Mouse (Mus musculus) megakaryocyte progenitor cell, adult 5-6 weeks (primary cell): ENCODE measurements around the gene 4931428L18Rik. TPM values are rescaled to one million over a fixed set of nuclear protein-coding genes. Genes with fewer than 3 reads are reported as not detected.
"Not testable (repeated sequence)": the region's sequence is repeated elsewhere in the genome, so short reads cannot be mapped to it uniquely, and the experiment has no call there.

Experiments used
- ATAC-seq: replicated peaks from 2 replicates; pipeline ENCODE4 v1.8.0; 2016; ENCODE audit warnings: mild to moderate bottlenecking, moderate TSS enrichment, inconsistent platforms; ENCODE audit not compliant: poor library complexity
- total RNA-seq, 2 experiments: library from RNA; stranded (forward) in 1 of 2; stranded (reverse) in 1 of 2; fragments of 157-497, 149-512 nt in 1 of 2; fragments of 200-1000 nt in 1 of 2; gene quantifications; 2 replicates each; pipeline versions ENCODE4 v1.2.3 to v1.2.4; 2015 to 2017

The 4931428L18Rik gene
- total RNA-seq, 2 experiments from 2014 or later = not detected

DNA sequence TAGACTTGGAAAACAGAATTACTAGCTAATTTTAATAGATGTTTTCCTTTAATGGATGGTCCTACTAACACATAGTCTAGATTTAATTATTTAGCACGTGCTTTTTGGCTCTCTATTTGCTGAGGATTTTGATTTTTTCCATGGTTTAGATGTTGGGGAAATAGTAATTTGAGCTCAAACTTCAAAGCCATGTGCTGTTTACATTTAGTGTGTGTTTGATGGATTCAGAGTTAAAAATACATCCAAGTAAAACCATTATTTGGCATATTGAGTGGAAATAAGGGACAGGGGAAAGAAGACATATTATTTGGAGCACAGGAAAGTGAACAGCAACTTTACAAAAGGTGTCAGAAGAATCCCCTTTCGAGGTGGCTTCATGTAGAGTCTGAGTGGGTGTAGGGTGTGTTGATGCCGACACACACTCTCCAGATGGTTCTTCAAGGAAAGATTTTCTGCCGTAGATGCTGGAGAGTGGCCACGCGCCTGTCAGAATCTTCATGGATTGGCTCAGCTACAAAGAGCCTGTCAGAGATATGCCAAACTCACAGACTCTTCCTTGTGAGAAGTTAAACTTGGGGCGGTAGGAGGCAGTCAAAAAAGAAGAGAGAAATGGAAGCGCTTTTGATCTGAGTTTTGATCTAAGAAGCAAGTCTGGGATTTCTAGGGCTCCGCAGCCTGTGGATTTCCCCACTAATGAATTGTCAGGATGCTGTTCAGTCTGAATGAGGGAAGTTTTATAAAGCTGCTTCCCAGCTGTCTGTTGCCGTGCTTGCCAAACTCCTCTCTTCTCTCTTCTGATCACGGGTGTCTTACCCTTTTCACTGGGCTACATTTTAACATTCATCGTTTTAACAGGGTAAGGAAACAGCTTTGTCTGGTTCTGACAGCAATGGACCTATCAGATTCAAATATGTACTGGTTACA lies 157.4 kb downstream of the 4931428L18Rik start:
- ATAC-seq = no peak

- ATAC-seq = no peak
These were observed 162.7 kb downstream of the 4931428L18Rik start for GRCm38 (mm10) chr1:31059806-31060205.

- no peak for ATAC-seq
These were observed 163.6 kb downstream of the 4931428L18Rik start for GRCm38 (mm10) chr1:31058861-31059351.

GRCm38 (mm10) chr1:31058196-31058595 lies 164.3 kb downstream of the 4931428L18Rik start:
- ATAC-seq = peak; percentile 61

DNA sequence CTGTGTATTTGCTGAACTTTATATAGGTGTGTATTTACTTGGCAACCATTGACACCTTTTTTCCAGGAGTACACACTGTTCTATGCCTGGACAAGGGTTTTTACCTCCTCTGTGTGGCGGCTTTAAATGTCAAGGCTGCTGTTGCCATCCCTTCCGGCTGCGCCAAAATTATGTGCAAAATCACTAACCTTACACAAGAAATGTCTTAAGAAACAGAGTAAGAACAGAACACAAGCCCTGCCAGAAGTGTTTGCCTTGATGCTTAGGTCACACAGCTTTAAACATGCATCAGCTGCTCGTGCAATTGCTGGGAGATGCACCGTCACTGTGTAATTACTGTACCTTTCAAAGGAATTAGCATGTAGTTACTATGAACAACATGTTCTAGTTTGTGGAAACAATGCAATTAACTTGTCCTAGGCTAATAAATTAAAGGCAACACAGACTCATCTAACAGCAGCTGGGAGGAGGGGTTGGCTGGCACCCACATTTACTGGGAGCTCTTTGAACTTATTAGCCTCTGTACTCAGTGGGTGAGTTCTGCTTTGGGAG lies 171.0 kb downstream of the 4931428L18Rik start:
- no peak for ATAC-seq

GRCm38 (mm10) chr1:31049954-31050652 lies 172.4 kb downstream of the 4931428L18Rik start:
- ATAC-seq = peak; percentile 90

- ATAC-seq = no peak
These were observed 179.3 kb downstream of the 4931428L18Rik start for GRCm38 (mm10) chr1:31043208-31043607.

DNA sequence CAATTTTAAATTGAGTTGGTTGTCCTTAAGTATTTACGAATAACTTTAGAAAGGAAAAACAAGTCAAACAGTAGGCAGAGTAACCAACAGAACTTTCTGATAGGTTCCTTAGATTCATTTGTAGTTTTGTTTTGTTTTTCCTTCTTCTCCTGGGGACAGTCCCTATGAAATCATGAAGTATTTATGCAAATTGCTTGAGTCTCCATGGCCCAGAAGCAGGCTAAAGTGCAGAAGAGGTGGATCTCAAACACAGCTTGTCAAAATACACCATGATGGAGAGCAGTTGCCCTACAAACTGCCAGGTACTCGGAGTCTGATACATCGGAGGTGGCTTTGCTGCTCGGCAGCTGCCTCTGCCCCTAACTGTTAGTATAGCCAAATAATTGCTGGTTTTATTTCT lies 179.7 kb downstream of the 4931428L18Rik start:
- ATAC-seq = no peak

DNA sequence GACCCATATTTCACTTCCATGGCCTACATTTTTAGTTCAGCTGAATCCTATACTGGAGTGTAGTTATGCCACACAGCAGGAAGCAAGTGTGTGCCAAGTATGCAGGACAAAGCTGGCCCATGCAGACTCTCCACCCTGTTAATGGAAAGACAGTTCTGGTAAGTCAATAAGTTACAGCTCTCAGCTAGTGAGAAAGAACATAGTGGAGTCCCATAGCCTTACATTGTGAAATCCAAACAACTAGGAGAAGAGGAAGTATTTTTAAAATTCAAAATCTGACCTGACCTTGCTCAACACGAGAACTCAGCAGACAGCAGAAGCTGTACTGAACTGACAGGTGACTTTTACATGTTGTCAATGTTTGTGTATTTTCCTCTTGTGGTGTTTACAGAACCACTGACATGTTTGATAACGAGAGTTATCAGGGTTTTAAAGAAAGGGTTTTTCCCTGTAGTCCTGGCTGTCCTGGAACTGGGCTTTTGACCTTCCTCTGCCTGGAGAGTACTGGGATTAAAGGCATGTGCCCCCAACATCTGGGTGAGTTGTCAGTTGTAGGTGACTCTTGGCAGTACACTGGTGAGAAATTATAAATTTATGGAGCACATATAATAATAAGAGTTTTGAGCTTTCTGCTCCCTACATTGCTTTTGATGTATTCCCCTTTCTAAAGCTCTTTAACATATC lies 188.5 kb downstream of the 4931428L18Rik start:
- ATAC-seq = peak; percentile 85

- no peak for ATAC-seq
These were observed 190.1 kb downstream of the 4931428L18Rik start for GRCm38 (mm10) chr1:31032351-31032750.

DNA sequence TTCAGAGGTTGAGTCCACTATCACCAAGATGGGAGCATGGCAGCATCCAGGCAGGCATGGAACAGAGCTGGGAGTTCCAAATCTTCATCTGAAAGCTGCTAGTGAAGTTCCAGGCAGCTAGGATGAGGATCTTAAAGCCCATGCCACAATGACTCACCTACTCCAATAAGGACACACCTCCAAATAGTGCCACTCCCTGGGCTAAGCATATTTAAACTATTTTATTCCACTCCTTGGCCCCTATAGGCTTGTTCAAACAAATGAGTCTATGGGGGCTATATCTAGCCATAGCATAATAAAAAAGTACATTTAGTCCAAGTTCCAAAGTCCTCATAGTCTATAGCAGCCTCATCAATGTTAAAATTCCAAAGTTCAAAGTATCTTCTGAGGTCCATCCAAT lies 199.3 kb downstream of the 4931428L18Rik start:
- ATAC-seq = no peak

DNA sequence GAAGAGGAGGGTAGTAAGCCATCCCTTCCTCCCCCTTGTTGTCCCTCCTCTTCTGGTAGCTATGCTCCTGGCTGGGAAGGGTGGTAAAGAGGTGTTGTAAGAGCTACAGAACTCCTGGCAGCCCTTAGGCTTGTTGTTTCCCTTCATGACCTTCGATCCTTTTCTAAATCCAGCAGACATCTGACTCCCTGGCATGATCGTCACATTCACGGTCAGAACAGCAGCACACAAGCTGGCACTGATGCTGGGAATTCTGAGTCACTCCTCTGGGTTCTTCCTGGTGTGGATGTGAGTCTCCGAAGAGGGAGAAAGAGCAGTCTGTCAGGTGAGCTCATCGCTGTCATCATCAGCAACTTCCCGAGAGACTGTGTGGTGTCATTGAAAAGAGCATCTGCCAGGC lies 203.2 kb downstream of the 4931428L18Rik start:
- no peak for ATAC-seq

GRCm38 (mm10) chr1:31017377-31017776 lies 205.1 kb downstream of the 4931428L18Rik start:
- no peak for ATAC-seq

DNA sequence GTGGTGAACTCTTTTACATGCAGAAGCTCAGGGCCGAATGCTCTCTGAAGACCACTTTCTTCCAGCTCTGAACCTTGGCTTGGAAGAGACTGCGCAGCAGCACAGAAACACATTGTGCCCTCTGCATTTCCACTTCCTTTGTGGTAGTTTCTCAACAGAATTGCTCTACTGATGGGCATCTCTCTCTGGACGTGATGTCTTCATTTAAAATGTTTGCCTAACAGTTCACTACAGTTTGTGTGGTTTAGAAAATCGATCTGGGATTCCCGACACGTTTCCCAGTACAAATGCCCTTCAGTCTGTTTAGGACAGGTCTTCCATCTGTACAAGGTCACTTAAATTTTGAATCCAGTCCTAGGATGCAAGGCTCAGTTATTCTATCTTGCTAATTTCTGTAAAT lies 206.4 kb downstream of the 4931428L18Rik start:
- no peak for ATAC-seq

DNA sequence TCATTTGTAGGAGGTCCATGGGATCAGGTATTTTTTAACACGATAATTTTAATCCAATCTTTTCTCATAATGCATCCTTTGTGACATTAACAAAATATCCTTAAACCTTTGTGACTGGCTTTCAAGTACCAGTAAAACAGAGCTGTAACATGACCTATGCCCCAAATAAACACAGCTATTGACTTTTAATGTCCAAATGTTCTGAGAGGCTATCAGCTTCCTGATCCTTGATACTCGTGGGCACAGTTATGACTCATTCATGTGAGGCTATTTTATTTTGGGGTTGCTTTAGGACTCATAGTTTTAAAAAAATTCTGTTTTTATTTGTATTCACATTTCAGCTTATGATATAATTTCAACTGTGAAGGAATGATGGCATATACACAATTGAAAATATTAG lies 207.2 kb downstream of the 4931428L18Rik start:
- no peak for ATAC-seq

DNA sequence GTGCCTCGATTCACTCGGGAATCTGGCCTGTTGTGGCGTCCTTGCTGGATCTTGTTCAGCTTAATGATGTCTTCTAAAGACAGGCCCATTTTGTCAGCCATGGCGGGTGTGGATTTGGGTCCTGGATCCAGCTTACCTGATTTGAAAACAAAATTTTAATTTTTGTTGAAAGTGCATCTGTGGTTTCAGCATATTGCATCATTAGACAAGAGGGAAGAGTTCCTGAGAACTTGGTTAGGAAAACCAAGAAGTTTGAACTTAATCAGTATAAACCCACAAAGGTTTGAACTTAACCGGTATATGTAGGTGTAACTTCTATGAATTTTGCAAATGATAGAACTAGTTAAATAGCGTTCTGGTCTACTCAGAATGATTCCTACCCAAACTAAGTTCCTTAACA lies 244.6 kb downstream of the 4931428L18Rik start, which contains the start of gene AC153137.1:
TSS of gene AC153137.1 (minus strand) at position 101 of the 400 bp plus-strand sequence.
- not testable (repeated sequence) for ATAC-seq

DNA sequence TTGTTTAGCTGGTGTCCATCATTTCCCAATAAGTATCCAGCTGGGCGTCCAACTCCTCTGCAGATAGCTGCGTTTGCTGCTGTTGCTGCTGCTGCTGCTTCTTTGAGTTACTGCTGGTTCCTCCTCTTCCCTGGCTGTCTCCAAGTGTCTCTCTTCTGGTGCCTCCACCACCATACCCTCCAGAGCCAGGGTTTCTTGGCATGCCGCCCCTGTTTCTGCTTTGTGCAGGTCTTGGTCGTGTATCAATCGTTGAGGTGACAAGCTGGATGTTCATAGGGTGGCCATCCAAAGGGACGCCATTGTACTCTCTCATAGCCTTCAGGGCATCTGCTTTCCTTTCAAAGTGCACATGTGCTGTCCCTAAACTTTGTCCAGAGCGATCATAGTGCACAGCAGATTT lies 245.2 kb downstream of the 4931428L18Rik start:
- not testable (repeated sequence) for ATAC-seq

GRCm38 (mm10) chr1:30951795-30952194 lies 270.7 kb downstream of the 4931428L18Rik start:
- ATAC-seq = no peak

DNA sequence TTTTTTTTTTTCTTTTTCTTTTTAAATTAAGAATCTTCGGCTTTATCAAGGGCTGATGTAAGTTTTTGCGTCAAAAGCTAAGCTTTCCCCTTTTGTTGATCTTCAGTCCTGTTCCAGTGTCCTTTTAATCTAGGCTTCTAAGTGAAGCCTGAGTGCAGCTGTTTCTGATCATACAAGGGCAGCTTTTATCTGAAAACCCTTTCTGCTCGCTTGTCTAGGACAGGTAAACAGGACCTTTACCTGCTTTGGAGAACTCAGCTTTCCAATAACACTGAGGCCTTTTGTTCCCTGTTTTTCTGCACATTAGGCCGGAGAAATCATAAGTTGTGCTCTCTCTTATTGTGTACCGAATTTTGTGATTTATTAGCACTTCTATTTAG lies 272.0 kb downstream of the 4931428L18Rik start:
- ATAC-seq = no peak

- ATAC-seq = peak; percentile 79
These were observed 272.6 kb downstream of the 4931428L18Rik start for GRCm38 (mm10) chr1:30949710-30950455.
